Mouse (Mus musculus) cerebellum, adult 2 months (tissue): ENCODE results near the gene Ankrd49.

ENCODE experiments used
- CTCF ChIP-seq: fragments of 200-500 bp; IDR thresholded peaks from 2 replicates; pipeline ENCODE4 v1.5.1; 2011; ENCODE audit warnings: low read depth, mild to moderate bottlenecking, control low read depth, low read length, moderate library complexity, borderline replicate concordance; ENCODE audit not compliant: insufficient read depth
- POLR2A ChIP-seq: fragments of 200-500 bp; IDR thresholded peaks from 2 replicates; pipeline ENCODE4 v1.6.1; 2011; ENCODE audit warnings: low read length, control low read depth, borderline replicate concordance; ENCODE audit not compliant: insufficient read depth

DNA sequence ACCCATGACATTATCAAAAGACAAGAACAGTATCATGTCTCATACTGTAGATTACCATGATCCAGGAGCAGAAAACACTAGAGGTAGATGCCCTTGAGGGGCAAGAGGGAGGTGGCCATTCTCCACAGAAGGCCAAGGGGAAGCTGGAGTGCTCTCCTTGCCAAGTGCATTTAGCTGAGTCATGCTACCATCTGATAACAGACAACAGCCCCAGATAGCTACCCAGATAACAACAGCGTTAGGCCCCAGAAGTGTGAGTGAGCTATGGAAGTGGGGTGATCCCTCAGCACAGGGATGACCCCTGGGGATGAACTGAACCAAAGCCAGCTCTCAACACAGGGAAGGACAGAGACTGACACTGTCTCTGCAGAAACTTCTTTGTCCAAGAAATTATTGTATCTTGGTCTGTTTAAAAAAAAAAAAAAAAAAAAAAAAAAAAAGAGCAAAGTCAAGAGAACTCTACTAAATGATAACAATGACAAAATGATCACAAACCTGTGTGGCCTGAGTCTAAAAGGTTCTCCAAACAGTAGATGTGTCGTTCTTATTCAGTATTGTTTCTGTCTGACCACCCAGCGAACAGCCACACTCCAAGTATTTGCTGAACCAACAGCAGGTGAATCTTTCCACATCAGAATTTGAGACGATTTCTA lies 45.0 kb downstream of the Ankrd49 start:
- TF ChIP-seq POLR2A (no peak), CTCF (no peak)
